Mouse (Mus musculus): ENCODE measurements around the gene Slc24a3.

Gene Slc24a3

GRCm38 (mm10) chr2:145197076-145197475 is 29.5 kb downstream of the Slc24a3 start:
- peak; percentile 63 to 77 for DNase-seq (ENCODE audit: low spot score in 2 of 2)

GRCm38 (mm10) chr2:145213587-145213986 is 46.0 kb downstream of the Slc24a3 start:
- no peak for DNase-seq (ENCODE audit: low spot score in 2 of 2)

- DNase-seq (ENCODE audit: low spot score in 2 of 2), result no peak
Observed at GRCm38 (mm10) chr2:145214086-145214831, 46.7 kb downstream of the Slc24a3 start.

- DNase-seq (ENCODE audit: low spot score in 2 of 2), result no peak
Observed at GRCm38 (mm10) chr2:145216580-145216979, 49.0 kb downstream of the Slc24a3 start.

- DNase-seq (ENCODE audit: low spot score in 2 of 2), result no peak
Observed at GRCm38 (mm10) chr2:145217422-145217821, 49.9 kb downstream of the Slc24a3 start.

GRCm38 (mm10) chr2:145219246-145219645 is 51.7 kb downstream of the Slc24a3 start:
- DNase-seq (ENCODE audit: low spot score in 2 of 2), result no peak

GRCm38 (mm10) chr2:145223646-145224045 is 56.1 kb downstream of the Slc24a3 start:
- DNase-seq (ENCODE audit: low spot score in 2 of 2), result no peak

- peak in 1 of 2 experiments; percentile 38 for DNase-seq (ENCODE audit: low spot score in 2 of 2)
Observed at GRCm38 (mm10) chr2:145225640-145226039, 58.1 kb downstream of the Slc24a3 start.

- DNase-seq (ENCODE audit: low spot score in 2 of 2), result no peak
Observed at GRCm38 (mm10) chr2:145226100-145226499, 58.5 kb downstream of the Slc24a3 start.

- DNase-seq (ENCODE audit: low spot score in 2 of 2), result no peak
Observed at GRCm38 (mm10) chr2:145227351-145227750, 59.8 kb downstream of the Slc24a3 start.

GRCm38 (mm10) chr2:145232764-145233484 is 65.4 kb downstream of the Slc24a3 start:
- no peak for DNase-seq (ENCODE audit: low spot score in 2 of 2)

GRCm38 (mm10) chr2:145233547-145234398 is 66.2 kb downstream of the Slc24a3 start:
- DNase-seq (ENCODE audit: low spot score in 2 of 2), result peak; percentile 78

- no peak for DNase-seq (ENCODE audit: low spot score in 2 of 2)
Observed at GRCm38 (mm10) chr2:145246384-145246783, 78.8 kb downstream of the Slc24a3 start.

- no peak for DNase-seq (ENCODE audit: low spot score in 2 of 2)
Observed at GRCm38 (mm10) chr2:145248185-145248584, 80.6 kb downstream of the Slc24a3 start.

- peak in 1 of 2 experiments; percentile 64 for DNase-seq (ENCODE audit: low spot score in 2 of 2)
Observed at GRCm38 (mm10) chr2:145257332-145257731, 89.8 kb downstream of the Slc24a3 start.

GRCm38 (mm10) chr2:145257855-145258254 is 90.3 kb downstream of the Slc24a3 start:
- no peak for DNase-seq (ENCODE audit: low spot score in 2 of 2)

- no peak for DNase-seq (ENCODE audit: low spot score in 2 of 2)
Observed at GRCm38 (mm10) chr2:145260574-145260973, 93.0 kb downstream of the Slc24a3 start.

- no peak for DNase-seq (ENCODE audit: low spot score in 2 of 2)
Observed at GRCm38 (mm10) chr2:145262153-145262552, 94.6 kb downstream of the Slc24a3 start.

GRCm38 (mm10) chr2:145266723-145267122 is 99.2 kb downstream of the Slc24a3 start:
- no peak for DNase-seq (ENCODE audit: low spot score in 2 of 2)

GRCm38 (mm10) chr2:145268971-145269370 is 101.4 kb downstream of the Slc24a3 start:
- DNase-seq (ENCODE audit: low spot score in 2 of 2), result no peak

- DNase-seq (ENCODE audit: low spot score in 2 of 2), result no peak
Observed at GRCm38 (mm10) chr2:145269410-145269809, 101.9 kb downstream of the Slc24a3 start.

GRCm38 (mm10) chr2:145274016-145274677 is 106.6 kb downstream of the Slc24a3 start:
- DNase-seq (ENCODE audit: low spot score in 2 of 2), result no peak

All from right cerebral cortex, postnatal 10 days (tissue).